Mouse (Mus musculus): ENCODE measurements around the gene Fgf12.

DNA sequence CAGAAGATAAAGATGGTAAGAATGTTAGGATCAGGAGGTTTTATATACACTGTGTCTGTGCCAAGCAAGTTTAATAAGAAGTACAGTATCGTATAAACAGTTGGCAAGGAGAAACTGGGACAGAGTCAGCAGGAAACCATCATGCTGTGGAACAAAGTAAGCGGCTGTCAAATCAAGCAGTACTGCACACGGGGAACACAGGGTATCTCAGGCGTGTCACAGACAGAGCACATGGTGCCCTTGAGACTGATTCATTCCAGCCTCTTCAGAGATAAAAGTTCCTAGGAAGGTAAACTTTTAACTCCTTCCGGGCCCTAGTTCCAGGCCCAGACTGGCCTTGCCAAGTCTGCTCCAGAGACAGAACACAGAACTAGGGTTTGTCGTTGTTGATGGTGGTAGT lies 240.4 kb downstream of the Fgf12 start:
- TF ChIP-seq EP300 (IDR thresholded peaks at IDR 0.05; ENCODE audit: low read depth) (no peak), CTCF (IDR thresholded peaks at IDR 0.05; ENCODE audit: low read depth) (no peak)
